Mouse (Mus musculus) ovary, adult 18-20 months (tissue): ENCODE data around the gene Actl7a.

Experiments
- DNase-seq: peaks from one replicate; pipeline ENCODE4 v3.0.0; 2022; ENCODE audit warnings: low spot score, mixed read lengths

The Actl7a gene

DNA sequence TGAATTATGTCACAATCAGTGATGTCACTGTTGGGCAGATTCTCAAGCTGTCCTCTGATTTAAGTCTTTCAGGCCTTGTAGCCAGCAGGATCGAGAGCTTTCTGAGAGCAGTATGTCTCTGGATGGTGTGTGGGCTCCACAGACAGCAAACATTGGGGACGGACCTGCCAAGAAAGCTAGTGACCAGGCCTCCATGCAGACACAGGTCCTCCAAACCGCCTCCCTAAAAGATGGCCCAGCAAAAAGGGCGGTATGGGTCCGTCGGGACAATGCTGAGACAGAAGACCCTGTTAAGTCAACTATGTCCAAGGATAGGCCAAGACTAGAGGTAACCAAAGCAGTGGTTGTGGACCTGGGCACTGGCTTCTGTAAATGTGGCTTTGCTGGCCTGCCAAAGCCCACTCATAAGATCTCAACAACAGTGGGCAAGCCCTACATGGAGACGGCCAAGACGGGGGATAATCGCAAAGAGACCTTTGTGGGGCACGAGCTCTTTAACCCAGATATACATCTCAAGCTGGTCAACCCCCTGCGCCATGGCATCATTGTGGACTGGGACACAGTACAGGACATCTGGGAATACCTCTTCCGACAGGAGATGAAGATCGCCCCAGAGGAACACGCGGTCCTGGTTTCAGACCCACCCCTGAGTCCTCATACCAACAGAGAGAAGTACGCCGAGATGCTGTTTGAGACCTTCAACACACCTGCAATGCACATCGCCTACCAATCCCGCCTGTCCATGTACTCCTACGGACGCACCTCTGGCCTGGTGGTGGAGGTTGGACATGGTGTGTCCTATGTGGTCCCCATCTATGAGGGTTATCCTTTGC lies at the start of gene Actl7a:
TSS of gene Actl7a (plus strand) at position 51 of the 833 bp plus-strand sequence.
- no peak for DNase-seq

DNA sequence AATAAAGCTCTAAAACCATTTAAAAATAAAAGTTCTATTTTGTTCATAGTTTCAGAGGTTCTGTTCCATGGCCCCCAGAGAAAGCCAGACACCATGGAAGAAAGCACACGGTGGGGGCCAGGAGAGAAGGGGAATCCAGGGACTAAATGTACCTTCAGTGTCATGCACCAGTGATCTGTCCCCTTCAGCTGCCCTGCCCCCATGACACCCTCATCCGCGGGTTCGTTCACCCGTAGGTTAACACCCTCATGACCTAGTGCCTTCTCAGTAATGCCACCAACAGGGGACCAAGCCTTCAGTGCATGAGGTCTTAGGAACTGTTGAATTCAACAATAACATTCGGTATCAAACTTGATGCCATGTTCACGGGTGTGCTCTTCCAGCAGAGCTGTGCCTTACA lies 46.8 kb upstream of the Actl7a start:
- no peak for DNase-seq

DNA sequence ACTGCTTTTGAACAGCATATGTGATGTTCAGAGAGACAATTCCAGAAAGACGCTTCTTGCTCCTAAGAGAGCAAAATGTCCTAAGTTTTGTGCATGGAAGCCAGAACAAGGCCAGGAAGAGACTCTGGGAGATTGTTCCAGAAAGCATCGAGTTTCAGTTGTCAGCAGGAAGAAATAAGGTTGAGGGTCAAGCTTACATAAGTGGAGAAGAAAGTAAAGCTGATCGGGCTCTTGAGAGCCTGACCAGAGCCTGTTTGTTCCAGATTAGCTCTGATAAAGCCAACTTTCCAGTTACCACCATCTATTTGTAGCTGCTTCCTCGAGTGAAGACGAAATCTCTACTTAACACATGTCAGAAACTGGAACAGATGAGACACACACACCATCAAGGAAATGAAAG lies 44.5 kb upstream of the Actl7a start:
- no peak for DNase-seq

DNA sequence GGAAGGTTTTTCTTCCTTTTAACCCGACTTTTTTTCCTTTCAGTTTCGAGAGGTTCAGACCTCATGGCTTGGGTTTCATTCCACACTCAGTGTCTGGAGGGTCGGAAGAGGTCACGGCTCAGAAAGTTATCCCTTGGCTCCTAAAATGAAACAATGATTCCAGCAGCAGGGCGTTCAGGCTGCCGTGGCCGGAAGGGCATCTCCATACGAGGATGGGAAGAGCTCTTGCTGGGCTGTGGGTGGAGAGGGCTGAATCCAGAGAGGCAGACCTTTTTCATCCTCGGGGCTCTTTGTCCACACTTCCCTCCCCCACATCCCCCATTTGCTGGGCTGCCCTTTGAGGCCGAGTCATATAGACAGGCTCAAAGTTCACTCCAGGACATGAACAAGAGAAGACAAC lies 41.0 kb upstream of the Actl7a start:
- no peak for DNase-seq

DNA sequence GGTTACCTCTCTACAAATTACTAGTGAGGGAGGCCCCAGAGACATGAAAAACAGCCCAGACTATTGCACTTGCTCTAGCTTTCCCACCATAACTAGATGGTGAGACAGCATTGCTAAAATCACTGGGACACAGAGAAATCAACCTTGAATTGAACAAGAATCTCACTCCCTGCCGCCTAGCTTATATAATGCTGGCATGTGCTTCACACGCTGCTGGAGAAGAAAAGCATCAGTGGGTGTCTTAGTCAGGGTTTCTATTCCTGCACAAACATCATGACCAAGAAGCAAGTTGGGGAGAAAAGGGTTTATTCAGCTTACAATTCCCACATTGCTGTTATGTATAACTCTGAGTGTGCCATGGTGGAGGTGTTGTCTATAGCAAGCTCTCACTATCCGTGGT lies 30.1 kb upstream of the Actl7a start:
- DNase-seq: no peak

DNA sequence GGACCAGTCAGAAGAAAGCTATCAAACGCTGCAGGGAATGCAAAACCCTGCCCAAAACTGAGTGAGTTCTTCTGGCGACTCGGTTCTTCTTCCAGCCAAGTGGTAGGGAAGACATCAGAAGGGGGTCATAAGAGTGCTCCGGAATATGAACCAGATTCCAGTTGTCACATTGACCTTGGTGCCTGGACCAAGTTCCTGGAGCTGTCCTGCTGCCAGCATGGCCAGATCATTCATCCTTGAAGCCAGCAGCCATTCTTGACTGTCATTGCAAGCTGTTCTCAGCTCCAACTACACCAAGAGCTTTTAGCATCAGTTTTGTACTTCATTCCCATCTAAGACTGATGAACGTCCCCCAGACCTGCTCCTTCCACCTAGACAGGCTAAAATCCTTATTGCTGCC lies 26.4 kb upstream of the Actl7a start:
- DNase-seq: no peak

DNA sequence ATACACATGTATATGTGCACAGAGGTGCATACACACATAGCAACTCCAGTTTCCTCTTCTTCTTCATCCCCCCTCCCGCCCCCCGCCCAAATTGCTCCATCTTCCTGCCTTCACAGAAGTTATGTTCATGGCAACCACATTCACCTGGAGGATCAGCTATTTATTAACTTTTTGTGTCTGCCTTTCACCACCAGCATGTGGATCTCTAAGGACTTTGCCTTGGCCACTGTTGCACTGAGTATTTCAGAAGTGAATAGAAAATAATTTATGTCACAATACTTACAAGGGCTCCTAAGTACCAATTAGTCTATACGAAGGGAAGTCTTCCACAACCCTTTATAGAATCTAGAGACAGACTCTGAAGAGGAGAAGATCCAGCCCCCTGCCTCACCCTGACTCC lies 25.3 kb upstream of the Actl7a start:
- DNase-seq: no peak

DNA sequence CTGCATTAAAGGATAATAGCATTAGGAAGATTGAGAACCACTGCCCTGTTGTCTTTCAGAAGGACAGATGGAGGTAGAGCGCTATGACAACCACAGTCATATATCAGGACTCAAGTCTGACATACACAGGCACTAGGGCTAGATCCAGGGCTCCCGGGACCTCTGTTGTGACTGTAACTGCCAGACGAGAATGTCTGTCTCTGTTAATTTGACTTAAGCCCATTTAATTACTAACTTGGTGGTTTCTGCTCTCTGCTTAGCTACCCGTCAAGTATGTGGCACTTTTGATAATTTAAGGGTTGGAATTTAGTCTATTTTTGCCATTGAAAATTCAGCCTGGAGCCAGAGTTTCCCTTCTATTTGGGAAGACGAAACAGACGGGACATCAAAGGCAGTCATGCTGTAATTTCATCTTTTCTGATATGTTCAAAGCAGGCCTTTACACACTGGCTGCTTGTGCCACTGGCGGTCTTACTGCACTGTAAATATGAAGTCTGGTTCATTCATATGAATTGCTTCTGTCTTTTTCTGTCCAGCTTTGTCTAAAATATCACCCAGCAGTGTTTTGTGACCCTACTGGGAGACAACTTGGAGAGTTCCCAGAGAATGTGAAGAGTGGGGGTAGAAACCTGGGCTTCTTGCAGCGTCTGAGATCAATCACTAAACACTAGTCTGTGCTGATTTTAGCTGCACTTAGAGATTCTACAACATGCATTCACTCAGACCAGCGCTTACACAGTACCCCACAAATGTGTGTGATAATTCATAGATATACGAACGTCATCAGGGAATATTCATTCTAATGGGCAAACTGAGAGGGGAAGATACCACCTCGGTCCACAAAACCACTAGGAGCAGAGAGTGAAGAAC lies 24.4 kb upstream of the Actl7a start:
- DNase-seq: no peak

DNA sequence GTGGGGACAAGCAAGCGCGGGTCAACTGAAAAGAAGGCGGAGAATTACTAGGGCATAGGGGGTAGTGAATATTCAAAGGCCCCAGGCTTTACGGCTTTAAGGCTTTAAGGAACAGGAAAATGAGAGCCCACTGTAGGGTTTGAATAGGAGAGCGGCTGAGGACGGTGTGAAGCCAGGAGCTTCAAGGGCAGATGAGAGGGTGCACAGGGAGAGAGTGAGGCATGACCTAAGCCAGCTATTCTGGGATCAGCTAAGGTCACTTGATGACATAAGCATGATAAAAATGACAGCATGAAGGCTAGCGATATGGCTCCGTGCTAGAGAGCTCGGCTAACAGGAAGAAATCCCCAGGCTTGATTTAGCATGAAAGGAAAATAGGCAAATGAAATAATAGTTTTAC lies 23.8 kb upstream of the Actl7a start:
- DNase-seq: no peak

DNA sequence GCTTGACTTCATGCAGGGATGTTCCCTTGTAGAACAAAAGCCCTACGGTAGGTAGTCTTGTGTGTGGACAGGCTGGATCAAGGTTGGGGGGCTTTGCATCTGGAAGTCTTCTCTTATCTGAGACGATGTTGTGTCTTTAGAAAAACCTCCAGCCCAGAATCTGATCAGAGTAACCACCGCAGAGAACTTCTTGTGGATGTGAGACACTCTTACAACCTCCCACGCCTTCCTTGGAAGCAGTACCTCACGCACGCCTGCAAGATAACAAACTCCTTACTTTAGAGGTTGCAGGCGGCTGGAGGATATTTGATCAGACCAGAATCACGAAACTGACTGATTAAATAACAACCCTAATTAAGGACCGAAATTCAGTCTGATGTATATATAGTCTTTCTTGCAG lies 22.8 kb upstream of the Actl7a start:
- DNase-seq: no peak

DNA sequence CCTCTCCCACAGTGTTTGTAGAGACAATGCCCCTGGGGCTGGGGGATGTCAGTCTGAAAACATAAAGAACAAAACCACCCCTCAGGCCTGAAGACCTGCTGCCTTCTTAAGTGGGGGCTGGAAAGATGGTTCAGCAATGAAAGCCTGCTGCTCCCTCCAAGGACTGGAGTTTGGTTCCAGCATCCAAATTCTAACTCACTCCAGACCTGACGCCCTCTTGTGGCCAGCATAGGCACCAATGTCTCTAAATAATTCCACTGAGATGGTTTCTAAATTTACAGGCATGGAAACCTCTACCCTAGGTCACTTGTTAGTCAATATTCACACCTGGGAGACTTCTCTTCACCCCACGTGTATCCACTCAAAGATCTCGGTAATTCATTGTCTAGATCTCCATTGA lies 21.7 kb upstream of the Actl7a start:
- DNase-seq: no peak

DNA sequence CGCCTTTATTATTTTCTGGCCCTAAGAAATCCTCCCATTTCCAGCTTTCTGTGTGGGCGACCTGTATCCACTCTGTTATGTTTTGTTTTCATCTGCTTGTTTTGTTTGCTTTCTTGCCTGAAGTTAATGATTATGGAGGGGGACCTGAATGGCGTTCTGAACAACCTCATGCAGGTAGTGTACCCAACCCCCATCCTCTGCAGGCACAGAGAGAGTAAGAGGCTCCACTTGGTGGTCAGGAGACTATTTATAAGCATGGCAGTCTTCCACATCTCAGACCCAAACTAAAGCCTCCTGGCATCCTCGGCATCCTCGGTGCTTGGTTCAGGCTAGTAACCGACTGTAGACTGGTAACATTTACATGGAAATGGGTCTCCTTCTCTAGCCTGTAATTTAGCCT lies 20.9 kb upstream of the Actl7a start:
- no peak for DNase-seq

DNA sequence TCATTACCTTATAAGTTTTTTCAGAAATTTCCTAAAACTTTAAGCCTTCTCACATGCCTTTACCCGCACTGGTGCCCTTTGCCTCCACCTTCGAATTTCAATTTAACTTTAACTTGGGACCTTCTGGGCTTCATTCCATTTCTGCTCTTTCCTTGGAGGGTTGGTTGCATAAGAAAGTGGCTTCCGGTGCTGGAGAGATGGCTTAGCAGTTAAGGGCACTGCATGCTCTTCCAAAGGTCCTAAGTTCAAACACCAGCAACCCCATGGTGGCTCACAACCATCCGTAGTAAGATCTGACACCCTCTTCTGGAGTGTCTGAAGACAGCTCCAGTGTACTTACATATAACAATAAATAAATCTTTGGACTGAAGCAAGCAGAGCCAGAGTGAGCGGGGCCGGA lies 20.0 kb upstream of the Actl7a start:
- no peak for DNase-seq

DNA sequence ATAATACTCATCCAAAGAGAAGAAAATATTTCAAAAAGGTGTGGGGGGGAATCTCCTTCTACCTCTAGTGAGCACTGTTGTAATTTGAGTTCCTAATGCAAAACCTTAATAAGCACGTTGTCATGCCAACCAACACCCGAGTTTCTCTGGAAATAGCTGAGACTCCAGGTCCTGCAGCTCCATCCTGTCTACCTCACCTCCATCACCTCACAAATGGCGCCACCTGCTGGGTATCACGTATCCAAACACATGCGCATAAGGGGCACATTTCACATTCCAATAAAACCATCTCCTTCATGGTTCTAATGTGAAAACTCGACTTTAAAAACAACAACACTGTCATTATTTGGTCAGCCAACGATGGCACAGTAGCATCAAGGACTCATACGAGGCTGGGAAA lies 17.4 kb upstream of the Actl7a start:
- DNase-seq: no peak

DNA sequence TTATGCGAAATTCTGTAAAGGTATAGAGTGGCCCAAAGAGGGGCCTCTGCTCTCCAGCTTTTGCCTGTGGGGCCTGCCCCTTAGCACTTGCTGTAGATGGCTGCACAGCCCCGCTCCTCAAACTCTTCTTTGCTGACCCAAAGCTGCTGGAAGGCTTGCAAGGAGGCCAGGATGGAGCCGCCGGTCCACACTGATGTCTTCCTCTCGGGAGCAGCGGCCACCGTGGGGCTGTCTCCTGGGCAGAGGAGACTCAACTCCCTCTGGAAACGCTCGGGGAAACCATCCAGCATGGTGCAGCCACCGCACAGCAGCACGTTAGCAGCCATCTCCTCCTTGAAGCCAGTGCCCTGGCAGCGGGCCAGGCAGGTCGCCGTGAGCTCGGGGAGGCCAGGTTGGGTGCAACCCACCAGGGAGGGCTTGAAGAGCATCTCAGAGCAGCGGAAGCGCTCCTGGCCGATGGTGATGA lies 3.2 kb upstream of the Actl7a start, which contains the start of gene Gm26657:
TSS of gene Gm26657 (plus strand) at position 51 of the 466 bp plus-strand sequence.
- DNase-seq: no peak

DNA sequence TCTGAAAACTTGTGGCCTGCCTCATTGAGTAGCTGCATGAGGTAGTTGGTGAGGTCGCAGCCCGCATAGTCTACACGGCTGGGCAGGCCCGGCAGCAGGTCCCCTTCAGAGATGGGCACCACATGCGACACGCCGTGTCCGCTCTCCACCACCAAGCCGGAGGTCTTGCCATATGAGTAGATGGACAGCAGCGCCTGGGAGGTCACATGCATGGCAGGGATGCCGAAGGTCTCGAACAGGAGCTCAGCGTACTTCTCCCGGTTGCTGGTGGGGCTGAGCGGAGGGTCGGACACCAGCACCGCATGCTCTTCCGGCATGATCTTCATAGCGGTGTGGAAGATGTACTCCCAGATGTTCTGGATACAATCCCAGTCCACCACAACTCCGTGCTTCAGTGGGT lies 2.6 kb upstream of the Actl7a start:
- DNase-seq: no peak

DNA sequence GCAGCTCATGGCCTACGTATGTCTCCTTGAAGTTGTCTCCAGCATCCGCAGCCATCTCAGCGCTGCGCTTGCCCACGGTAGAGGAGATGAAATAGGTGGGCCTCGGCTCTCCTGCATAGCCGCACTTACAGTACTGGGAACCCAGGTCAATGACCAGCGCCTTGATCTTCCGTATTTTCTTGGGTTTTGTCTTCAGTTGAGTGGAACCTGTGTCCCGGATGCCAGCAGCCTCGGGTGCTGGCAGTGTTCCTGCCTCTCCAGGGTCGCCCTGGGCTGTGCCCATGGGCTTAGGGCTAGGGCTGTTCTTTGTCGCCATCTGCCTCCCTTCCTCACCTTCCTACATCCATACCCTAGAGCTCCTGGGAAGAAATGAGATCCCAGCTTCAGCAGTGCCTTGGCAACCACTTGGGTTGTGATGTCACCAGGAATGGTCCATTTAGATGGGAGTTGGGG lies 2.1 kb upstream of the Actl7a start, which contains the start of gene Actl7b:
TSS of gene Actl7b (minus strand) at position 403 of the 453 bp plus-strand sequence.
- no peak for DNase-seq

DNA sequence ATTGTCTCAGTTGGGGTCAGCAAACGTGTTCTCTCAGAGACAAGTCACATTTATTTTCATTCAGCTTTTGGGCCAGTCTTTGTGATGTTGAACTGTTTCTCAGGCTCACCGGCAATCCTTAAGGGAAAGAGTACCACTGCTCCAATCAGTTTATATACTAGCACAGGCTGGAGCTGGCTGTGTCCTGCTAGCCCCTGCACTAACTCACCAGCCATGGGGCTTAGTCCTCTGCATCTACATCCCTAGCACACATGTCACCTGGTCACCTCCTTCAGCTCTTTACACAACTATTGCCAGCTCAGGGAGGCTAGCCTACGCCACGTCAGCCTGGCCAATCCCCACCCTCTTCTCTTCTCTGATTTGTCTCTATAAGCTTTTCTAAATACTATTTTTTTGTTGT lies 515 bp upstream of the Actl7a start:
- no peak for DNase-seq

DNA sequence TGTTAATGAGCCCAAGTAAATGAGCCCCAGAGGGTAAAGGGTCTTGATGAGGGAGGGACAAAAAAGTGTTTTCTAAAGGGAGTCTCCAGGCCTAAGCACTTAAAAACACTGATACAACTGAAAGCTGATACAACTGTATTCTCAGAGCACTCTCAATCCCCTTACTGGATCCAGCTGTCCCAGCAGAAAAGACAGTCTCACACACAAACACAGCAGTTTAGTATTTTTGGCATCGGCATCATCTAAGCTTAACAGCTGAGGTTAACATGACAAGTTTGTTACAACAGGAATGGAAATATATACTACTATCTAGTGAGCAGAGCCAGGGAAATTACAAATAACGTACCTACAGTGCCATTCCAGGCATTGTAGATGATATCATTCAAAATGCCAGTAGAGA lies 3.1 kb downstream of the Actl7a start:
- DNase-seq: no peak

DNA sequence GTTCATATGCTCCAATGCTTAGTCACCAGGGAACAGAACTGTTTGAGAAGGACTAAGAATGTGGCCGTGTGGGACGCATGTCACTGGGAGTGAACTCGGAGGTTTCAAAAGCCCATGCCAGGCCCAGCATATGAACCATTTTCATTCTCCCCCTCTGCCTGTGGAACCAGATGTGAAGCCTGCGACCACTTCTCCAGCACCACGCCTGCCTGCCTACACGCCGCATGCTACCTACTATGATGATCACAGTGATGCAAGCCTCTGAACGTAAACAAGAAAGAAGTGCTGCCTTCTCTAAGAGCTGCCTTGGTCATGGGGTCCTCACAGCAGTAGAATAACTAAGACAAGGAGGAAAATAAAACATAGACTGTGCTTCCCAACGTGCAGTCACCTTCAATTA lies 4.2 kb downstream of the Actl7a start:
- no peak for DNase-seq

DNA sequence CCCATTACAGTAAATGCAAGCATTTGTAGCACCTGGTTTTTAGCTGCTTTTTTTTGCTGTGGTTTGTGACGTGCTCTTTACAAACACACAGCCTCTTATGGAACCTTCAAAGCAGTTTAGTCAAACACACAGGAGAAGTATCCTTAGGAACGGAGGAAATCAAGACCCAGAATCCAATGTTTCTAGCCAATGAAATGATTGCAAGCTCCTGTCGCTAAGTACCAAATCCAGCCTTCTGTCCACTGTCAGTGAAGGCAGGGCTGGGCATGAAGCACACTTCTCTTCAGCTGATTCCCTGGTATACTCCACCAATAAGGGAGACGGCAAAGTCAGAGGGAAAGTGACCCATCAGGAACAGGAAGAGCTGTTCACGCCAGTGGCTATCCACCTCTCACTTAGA lies 12.8 kb downstream of the Actl7a start:
- no peak for DNase-seq

DNA sequence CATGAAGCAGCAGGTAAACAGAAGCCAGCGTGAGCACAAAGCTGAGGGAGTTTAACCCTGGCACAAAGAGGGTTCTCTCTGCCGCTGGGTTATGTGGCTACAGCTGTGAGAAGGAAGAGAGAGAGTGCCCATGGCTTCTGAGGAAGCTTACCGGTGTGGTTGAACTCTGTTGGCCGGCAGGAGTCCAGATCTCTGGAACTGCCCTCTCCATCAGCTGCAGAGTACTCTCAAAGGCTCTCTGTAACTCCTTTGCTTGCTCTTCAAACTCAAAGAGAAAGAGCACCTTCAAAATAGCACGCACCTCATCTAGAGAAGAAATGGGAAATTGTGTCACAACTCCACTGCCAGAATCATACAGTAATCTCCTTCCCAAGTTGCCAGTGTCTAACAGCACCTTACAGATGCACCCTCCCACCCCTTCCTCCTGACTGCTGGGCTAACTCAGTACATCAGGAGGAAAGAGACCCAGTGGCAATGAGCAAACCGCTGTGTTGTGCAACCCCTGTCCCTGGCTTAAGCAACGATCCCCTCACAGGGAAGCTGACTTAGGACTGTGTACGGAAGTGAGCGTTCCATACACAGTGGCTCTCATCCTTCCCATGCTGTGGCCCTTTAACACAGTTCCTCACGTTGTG lies 13.9 kb downstream of the Actl7a start:
- no peak for DNase-seq
